Mouse (Mus musculus): ENCODE results near the gene Nxn. TPM values are rescaled to one million over a fixed set of nuclear protein-coding genes. Genes with fewer than 3 reads are reported as not detected.

Nxn gene
- total RNA-seq, 2 experiments from 2014 or later: 20.4 to 34.1 TPM

DNA sequence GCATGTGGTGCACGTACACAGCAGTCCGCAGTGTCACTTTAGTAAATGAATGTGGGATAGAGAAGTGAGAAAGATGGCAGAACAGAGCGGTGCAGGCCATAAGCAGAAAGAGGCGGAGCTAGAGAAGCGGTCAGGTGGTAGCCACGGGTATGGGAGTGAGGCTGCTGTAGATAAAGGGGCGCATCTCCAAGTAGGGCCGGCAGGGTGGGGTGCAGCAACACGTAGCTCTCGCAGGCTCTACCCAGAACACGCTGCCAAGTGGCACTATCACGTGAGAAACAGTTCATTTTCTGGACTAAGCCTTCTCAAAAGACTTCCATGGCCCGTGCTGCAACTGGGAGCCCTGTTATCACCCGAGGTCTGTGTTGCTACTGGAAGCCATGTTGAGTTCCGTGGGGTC is 32.2 kb downstream of the Nxn start:
- DNase-seq (ENCODE audit: low spot score in 2 of 2): no peak

DNA sequence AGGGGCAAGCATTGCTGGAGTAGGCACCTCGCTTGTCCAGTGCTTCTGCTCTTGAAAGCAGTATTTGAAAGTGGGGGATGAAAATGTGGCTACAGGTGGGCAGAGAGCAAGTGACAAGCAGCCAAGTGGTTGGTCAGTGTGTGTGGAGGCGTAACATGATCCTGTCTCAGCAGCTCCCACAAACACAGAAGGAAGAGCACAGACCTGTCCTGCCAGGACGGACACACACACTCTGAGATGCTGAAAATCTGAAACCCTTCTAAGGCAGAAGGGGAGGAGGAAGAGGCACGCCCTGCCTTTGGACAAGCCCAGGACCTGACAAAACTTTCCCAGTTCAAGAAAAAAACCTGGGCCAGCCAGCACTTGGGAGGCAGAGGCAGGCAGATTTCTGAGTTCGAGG is 34.9 kb downstream of the Nxn start:
- no peak for DNase-seq (ENCODE audit: low spot score in 2 of 2)

DNA sequence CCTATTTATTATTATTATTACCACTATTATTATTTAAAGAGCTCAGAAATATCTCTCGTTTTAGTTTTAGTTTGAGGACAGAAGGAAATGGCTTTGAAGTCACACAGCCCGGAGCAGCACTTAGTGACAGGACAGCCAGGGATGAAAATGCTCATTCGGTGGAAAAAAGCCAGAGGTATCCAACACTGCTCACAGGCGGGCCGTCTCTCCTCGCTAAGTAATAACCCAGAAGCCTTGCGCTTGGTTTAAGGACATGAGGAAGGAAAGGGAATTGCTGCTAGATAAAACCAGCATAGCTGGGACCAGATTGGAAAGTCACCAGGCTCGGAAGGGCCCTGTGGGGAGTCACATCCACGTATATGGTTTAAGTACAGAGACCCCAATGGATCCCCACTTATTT is 35.3 kb downstream of the Nxn start:
- no peak for DNase-seq (ENCODE audit: low spot score in 2 of 2)

DNA sequence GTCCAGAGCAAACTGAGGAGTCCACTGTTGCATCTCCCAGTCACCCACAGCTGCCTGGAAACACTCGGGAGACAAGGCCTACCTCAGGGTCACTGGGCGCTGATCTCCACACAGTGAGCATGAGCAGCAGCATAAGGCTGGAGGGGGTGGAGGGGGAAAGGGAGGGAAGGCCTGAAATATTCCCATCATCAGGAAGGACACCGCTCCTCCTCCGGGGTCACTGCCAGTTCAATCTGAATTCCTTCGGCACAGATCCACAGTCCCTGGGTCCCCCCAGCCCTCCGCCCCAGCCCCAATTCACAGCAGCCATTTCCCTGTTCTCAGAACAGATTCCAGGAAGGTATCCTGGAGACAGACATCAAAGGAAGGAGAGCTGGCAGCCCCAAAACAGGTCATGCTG is 35.8 kb downstream of the Nxn start:
- no peak for DNase-seq (ENCODE audit: low spot score in 2 of 2)

DNA sequence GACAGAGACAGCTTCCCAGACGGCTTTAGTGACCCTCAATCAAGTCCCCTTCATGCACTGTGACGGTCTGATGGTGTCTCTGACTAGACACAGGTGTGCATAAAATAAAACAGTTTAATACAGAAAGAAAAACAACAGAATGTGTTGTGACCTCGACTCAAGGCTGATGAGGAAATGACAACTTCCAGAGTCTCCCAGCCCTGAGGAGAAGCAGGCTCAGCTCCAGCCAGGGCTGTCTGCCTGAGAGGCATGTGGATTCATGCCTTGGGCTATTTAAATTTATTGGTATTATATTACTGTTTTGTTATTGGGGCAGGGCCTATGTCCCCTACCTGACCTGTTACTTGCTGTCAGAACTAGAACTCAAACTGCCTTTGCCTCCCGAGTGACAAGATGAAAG is 37.5 kb downstream of the Nxn start:
- no peak for DNase-seq (ENCODE audit: low spot score in 2 of 2)

DNA sequence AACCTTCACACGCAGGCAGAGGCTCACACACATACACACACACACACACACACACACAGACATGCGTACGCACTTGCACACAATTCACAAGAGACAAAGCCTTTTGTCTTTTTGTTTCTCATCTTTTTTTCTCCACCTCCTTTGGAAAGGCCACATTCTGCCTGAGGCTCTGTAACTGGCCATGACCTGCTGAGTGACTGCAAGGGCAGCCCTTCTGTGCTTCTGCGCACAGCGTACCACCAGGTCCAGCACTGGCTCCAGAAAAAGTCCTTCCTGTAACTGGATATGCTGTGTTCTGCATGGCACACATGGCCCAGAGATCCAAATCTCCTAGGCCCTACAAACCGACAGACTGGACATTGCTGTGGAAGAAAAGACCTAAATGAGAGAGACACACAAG is 38.7 kb downstream of the Nxn start:
- no peak for DNase-seq (ENCODE audit: low spot score in 2 of 2)

DNA sequence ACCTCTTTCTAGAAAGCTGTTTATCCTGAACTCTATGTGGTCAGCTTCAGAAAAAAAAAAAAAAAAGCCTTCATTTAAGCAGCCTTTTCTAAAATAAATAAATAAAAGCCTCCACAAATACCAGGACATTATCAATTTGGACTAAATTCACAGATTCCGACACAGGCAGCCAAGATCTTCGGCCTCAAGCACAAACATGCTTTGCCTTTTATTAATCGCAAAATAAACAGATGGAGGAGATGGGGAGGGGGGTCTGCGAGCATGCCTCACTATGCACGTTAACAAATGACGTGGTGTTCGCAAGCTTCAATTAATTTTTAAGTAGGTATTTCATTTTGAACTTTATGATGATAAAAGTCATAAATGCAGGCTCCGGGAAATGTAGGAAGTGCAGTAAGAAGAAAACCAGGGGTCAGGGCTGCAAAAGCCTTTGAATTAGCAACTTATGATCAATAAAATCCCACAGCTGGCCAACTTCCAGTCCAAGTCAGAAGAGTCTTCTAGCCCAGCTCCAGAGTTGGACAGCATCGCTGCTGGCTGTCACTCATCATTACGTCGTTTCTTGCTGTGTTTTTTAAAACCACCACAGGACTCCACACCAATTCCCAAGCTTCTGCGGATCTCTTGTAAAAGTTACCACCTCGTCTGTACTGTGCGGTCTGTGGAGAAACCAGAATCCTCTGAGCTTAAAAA is 40.2 kb downstream of the Nxn start:
- no peak for DNase-seq (ENCODE audit: low spot score in 2 of 2)

DNA sequence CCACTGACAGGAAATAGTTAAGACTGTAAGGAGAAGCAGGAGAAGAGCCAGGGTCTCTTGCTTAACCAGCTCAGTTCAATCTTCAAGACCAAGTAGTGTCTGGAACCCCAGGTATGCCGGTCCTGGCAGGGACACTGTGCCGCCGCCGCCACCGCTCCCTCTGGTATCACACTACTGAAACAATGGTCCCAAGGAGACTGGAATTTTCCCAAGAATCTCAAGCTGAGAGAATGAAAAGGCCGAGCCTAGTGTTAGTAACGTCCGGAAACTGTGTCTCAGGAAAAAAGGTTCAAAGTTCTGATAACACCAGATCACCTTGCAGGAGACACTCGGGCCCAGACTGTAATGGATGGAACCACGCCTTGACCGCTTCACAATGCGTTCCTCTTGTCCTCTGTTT is 41.5 kb downstream of the Nxn start:
- no peak for DNase-seq (ENCODE audit: low spot score in 2 of 2)

DNA sequence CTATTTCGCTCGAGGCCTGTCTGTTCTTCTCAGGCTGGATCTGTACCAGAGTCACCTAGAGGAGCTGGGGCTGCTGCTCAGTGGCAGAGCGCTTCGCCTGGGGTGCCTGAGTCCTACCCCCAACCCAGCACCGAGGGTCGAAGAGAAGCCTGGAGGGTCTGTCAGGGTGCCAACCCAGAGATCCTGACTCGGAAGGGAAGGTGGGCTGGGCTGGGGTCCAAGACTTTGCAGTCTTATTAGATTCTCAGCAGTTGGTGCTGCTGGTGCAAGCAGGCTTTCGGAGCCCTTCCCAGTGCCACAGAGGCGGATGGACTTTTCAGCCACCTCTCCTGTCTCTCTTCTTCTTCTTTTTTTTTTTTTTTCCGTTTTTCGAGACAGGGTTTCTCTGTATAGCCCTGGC is 42.8 kb downstream of the Nxn start:
- no peak for DNase-seq (ENCODE audit: low spot score in 2 of 2)

DNA sequence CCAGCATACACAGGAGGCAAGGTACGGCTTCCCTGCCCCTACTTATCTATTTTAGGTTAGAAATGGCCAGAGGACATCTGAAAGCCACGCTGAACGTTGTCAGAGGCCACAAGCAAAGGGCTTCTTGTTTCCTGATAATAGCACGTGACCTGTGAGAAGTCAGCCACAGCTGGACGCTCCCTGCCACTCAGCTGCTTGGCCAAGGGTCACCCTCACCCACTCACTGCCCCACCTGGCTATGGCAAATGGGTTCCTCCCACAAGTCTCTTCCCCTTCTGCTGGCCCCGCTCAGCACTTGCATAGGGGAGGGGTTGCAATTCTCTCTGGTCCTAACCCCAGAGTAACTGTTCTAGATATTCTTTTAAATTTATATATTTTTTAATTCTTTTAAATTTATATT is 43.5 kb downstream of the Nxn start:
- no peak for DNase-seq (ENCODE audit: low spot score in 2 of 2)

DNA sequence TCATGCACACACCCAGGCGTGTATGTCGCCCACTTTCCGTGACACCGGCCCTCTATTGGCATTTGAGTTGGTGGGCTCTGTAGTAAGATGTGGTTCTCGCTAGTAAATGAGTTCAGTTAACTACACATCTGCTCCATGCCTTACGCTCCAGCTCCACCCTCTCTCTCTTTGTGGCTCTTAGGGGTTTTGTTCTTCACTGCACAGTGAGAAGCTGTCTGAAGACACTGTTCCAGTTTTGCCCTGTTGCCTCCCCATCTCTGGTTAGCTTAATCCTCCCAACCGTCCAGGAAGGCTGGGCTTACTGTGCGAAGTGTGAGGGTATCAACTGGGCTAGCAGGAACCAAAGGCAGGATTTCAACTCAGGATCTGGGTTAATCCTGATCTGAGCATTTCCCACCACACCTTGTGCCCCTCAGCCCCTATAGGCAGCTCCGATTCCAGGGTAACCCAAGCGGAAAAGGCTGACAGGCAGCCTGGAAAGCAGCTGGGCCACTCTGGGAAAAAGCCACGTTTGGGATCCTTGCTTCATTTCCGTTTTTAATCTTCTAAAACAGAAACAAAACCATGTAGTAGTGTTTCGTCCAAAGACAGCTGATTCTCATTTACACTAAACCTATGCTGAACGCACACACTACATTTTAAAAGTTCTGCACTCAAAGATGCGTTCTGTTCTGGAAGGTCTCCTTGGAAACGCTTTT is 45.9 kb downstream of the Nxn start:
- DNase-seq (ENCODE audit: low spot score in 2 of 2): no peak

DNA sequence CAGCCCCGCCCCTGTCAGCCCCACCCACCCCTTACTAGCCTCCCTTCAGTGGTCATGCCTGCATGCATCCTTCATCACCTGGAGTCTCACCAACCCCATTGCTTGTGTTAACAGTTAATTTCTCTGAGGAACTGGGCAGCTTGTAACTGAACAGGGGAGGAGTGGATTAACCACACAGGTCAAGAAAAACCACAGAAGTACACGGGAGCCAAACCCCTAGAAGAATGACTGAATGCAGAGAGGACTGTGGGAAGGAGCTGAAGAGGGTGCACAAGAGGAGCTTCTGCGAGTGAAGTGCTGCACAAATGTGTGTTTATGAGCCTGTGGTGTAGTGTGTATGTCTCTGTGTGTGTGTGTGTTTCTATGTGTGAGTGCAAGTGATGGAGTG is 47.3 kb downstream of the Nxn start:
- no peak for DNase-seq (ENCODE audit: low spot score in 2 of 2)

DNA sequence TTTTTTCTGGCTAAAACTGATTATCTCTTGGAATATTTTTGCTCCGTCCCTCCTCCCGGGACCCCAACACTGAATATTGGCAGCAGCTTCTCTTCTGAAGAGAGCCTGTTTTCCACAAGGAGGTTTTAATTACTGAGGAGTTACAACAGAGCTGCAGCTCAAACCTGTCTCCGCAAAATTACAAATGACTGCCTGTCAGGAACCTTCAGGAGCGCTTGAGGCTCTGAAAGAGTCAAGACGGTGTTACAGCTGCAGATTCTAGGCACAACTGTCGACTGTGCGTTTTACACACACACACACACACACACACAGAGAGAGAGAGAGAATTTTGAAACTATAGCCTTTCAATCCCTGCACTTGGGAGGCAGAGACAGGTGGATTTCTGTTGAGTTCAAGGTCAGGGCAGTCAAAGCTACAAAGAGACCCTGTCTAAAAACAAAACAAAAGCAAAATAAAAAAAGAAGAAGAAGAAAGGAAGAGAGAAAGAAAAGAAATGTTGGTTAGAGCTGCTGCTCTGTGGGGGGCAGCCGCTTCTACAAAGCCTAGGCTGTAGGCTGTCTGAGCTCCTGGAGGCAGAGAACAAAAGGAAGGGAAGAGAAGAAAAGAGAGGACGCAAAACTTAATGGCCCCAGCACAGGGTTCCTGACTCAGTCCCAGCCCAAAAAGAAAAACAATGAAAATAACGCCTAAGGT is 47.9 kb downstream of the Nxn start:
- DNase-seq (ENCODE audit: low spot score in 2 of 2): no peak

DNA sequence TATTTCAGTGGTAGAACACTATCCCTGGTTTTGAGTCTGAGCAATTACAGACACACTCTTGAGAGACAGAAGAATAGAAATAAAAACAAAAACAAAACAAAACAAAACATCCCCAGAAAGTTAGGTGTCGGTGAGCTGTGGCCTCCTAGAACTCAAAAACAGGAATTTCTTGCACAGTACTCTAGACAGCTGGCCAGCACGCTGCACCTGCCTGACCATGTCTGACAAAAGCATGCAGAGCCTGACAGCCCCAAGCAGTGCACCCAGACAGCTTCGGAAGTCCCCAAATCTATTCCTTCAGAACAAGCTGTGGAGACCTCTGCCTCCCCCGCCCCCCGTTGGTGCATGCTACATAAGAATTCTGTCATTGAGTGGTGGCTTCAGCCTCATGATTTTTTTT is 49.1 kb downstream of the Nxn start:
- no peak for DNase-seq (ENCODE audit: low spot score in 2 of 2)

DNA sequence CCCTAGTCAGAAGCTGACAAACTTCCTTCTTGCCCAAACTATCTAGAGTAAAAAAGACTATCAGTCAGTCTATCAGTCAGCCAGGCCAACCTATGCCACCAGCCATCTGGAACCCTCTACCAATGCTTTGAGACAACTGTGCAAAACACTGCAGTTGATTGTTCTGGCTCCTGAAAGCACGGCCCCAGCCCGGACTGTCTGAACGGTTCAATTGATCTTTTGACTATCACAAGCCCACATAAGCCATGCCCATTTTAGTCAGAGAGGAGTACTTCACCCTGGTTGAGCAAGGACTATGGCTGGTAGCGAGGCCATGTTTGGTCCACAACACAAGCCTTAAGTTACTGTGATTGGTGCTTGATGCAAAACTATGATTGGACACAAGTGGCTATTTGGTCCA is 51.4 kb downstream of the Nxn start:
- no peak for DNase-seq (ENCODE audit: low spot score in 2 of 2)

DNA sequence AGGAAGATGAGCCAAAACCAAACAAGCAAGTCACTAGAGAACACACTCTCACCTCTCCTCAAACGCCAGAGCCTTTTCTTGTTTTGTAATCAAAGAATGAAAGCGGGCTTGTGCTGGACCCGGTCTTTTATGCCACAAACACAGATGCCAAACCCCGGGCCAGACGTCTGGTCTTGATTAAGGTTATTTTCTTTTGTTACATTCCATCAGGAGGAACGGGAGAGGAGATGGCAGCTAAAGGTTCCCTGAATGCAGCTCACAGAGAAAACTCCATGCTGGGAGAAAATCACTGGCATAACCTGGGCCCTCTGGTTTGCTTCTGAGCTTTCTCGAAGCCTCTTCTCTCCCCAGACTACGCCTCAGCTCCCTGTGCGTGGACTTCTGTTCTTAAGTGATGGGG is 55.9 kb downstream of the Nxn start:
- no peak for DNase-seq (ENCODE audit: low spot score in 2 of 2)

DNA sequence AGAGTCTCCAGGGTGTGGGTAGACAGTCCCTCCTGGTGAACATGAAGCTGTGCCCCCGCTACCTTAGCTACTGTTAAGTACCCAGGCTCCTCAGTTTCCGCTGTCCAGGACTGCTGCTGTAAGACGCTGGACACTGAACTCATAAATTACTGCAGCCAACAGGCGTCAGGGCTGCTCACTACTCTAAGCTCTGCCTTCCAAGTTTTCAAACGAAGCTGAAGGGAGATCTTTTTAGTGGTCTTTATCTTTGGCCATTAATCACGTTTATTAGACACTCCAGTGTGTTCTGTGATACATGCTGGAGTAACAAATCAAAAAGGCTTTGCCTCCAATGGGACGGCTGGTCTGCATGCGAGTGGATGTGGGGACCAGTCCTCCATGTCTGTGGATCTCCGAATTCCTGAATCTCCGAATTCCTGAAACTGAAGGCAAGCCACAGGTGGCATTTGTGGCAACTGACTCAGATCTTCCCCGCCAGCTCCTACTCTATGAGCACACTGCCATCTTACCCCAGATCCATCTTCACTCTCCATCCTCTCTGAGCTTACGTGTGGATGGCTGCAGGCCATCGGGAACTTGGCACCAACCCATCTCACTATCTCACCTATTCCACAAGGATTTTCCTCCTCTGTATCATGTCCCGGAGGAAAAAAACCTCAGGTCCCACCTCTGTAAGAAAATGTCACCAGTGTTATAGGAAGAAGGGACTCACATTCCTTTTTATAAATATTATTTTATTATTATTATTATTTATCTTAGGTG is 56.9 kb downstream of the Nxn start:
- DNase-seq (ENCODE audit: low spot score in 2 of 2): no peak

DNA sequence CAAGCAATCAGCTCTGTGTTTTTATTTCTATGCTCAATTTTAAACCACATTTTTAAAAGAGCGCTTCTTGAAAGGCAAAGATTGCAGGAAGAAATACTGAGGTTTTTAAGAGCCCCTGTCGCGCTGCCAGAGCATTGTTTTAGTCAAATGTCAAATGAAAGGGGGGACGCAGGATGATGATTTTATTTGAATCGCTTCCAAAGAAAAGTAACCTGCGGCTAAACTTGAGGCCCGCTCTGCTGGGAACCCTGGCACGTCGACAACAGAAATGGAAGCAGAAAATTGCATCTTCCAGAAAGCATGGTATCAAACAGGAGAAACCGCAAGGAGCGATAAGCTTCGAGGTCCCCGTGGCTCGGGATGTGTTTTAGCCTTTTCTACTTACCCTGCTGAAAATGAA is 57.8 kb downstream of the Nxn start:
- DNase-seq (ENCODE audit: low spot score in 2 of 2): no peak

DNA sequence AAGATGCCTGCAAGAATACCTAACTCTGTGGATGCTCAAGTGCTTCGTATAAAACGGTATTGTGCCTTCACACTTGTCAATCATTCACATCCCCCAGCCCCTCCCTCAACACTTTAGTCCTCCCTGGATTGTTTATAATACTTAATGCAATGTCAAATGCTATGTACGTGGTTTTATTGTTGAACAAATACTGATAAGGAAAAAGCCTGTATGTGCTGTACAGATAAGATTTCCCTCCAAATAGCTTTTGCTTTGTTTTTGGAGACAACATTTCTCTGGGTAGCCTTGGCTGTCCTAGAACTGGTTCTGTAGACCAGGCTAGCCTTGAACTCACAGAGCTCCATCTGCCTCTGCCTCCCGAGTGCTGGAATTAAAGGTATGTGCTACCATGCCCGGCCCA is 59.1 kb downstream of the Nxn start:
- no peak for DNase-seq (ENCODE audit: low spot score in 2 of 2)

DNA sequence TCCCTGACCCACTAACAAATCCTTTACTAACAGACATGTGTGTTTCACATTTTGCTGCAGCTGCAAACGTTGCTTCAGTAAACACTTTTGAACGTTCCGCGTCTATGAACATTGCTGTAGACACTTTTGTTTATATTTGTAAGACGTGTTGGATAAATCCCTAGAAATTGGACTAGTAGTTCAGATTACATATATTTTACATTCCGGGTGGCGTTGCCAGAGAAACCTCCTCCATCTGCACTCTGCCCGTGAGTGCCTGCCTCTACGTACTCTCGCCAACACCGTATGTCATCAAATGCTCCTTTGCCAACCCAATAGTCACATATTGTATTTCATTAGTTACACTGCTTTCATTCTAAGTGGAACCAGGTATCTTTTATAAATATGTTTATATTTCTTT is 59.8 kb downstream of the Nxn start:
- DNase-seq (ENCODE audit: low spot score in 2 of 2): no peak

DNA sequence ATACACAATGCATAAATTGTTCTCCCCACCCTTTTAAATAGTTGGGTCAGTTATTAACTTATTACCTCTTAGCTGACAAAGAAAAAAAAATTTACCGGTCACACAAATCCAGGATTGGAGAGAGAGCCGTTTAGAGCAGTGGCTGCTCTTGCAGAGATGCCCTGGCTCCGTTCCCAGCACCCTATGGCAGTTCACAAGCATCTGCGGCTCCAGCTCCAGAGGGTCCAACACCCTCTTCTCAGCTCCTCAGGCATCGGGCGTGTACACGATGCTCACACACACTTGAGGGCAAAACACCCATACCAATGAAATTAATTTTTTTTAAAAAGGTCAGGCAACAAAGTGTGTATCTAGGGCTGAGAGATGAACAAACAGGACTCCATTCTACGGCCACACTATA is 60.3 kb downstream of the Nxn start:
- no peak for DNase-seq (ENCODE audit: low spot score in 2 of 2)

DNA sequence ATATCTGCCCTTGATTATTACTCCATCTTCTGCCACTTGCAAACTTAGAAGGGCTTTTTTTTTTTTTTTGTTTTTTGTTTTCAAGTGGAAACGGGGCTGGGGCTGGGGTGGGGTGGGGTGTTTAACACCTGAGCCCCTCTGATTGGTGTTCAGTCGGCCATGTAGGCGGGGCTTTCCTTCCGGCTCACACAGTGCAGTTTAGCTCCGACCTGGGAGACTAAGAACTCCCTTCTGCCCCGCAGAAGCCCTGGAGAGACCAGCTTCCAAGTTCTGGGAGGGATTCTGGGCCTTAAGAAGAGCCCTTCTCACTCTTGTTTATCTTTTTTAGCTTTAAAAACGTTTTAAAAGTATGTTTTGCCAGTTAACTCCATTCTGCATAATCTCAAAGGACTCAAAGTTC is 61.2 kb downstream of the Nxn start:
- DNase-seq (ENCODE audit: low spot score in 2 of 2): no peak
